Mouse (Mus musculus): ENCODE results near the gene Cox8a.

The Cox8a gene

DNA sequence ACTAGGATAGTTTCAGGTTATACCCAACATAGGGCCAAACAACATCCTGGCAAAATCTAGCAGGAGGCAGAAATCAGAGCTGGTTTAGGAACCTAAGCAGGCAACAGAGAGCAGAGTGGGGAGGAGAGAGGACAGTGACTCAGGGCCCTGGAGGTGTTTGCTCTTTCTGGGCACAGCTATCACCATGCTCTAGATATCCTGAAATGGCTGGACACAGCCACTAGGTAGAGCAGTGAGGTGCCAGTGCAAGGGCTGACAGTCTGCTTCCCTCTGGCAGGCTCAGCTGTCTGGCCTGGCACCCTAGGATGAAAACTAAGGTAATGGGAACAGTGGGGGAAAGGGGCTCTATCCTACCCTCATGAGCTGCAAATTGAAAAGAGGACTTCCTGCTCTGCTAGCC is 6.1 kb upstream of the Cox8a start:
- no peak for DNase-seq (ENCODE audit: low read depth, low spot score)

DNA sequence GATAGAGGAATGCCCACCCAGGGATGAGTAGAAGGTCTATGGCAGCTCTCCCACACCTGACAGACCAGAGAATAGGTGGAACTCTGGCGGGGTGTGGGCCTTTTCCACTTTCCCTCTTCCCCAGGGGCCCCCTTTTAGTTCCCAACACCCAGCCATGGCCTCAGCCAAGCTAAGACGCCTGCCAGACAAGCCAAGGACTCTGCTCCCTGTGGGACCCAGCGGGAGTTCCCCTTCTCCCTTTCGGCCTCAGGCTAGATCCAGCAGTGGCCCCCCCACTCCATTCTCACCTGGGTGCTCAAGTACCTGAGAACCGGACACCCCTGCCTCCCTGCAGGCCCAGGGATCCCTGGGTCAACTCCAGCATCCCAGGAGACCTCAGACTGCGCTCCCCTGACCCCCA is 4.8 kb upstream of the Cox8a start:
- DNase-seq (ENCODE audit: low read depth, low spot score) = no peak

DNA sequence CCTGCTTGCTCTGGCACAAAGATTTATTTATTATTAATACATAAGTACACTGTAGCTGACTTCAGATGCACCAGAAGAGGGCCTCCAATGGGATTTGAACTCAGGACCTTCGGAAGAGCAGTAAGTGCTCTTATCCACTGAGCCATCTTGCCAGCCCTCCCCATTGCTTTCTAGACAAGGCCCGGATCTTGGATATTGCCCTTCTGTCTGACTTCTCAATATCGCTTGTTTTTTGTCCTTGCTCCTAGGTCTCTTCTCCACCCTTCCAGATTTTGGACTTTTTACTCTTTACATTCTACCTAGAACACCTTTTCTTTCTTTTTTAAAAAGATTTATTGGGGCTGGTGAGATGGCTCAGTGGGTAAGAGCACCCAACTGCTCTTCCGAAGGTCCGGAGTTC is 1.3 kb upstream of the Cox8a start:
- DNase-seq (ENCODE audit: low read depth, low spot score) = no peak

DNA sequence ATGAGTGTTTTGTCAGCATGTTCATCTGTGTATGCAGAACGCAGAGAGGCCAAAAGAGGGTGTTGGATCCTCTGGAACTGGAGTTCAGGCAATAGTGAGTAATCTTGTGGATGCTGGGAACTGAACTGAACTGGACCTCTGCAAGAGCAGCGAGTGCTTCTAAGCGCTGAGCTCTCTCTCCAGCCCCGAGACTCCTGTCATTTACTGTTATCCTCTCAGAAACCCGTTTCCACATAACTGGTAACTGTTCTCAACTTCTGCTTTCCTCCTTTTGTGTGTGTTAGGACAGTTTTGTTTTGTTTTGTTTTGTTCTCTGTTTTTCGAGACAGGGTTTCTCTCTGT is 481 bp upstream of the Cox8a start:
- DNase-seq (ENCODE audit: low read depth, low spot score) = no peak

DNA sequence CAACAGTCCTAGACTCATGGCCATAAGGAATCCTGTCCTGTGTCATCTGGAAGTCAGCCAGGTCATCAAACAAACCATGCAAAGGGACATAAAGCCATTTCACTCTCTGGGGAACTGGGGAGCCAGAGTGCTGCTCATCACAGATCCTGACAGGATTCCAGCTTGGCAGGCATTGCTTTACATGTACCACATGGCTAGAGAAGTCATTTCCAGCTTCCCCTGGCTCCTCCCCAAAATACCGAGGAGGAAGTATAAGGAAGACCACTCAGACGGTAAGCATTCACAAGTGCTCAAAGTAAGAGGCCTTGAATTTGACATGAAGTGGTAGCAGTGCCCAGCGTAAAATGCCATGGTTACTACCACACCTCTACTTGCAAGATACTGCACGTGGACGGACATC is 2.9 kb downstream of the Cox8a start:
- DNase-seq (ENCODE audit: low read depth, low spot score) = no peak

DNA sequence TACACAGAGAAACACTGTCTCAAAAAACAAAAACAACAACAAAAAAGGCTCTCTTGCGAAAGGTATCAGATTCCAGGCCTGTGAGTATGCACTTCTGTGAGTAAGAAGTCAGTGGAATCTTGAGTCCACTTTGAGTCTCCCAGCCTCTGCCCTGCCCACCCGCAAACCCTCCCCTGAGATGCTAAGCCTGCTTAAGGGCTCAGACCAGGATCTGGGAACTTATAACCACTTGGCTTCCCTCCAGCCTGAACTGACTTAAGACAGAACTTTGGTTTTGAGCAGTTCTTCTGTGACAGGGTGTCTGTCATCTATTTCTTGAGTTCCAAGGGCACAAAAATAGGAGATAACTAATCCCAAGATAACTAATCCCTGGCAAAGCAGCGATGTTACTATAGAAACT is 4.4 kb downstream of the Cox8a start:
- no peak for DNase-seq (ENCODE audit: low read depth, low spot score)

DNA sequence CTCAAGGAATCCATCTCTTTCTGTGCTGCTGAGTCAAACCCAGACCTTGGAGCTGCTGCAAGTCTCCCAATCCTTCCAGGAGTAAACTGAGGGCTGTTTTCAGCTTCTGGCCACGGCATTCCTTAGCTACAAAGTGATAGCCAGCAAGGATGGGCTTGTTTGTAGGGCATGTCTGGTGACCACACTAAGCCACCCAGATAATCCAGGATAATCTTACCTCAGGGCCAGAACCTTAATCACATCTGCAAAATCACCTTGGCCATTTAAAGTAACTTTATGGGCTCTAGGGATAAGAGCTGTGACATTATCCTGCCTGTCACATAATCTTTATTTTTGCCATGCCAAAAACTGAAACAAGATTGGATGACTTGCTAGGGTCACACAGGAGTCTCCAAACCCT is 5.2 kb downstream of the Cox8a start:
- DNase-seq (ENCODE audit: low read depth, low spot score) = no peak

DNA sequence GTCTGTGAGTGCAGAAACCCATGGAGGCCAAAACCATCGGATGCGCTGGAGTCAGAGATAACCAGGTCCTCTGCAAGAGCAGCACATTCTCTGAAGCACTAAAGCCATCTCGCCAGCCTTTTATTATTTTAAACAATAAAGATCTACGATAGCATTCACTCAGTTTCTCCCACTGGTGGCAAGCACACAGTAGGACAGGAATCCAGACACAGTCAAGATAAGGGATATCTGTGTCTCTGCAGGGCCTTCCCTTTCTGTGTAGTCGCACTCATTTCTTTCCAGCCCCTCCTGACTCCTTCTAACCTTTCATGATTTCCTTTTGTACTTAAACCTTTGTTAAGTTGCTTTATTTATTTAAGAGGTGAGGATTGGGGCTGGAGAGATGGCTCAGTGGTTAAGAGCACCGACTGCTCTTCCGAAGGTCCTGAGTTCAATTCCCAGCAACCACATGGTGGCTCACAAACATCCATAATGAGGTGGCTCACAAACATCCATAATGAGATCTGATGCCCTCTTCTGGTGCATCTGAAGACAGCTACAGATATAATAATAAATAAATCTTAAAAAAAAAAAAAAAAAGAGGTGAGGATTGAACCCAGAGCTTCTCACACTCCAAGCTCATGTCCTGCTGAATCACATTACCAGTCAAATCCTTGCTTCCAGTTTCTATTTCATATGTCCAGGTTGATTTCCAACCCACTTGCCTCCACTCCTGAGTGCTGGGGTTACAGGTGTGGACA is 7.3 kb downstream of the Cox8a start:
- no peak for DNase-seq (ENCODE audit: low read depth, low spot score)

DNA sequence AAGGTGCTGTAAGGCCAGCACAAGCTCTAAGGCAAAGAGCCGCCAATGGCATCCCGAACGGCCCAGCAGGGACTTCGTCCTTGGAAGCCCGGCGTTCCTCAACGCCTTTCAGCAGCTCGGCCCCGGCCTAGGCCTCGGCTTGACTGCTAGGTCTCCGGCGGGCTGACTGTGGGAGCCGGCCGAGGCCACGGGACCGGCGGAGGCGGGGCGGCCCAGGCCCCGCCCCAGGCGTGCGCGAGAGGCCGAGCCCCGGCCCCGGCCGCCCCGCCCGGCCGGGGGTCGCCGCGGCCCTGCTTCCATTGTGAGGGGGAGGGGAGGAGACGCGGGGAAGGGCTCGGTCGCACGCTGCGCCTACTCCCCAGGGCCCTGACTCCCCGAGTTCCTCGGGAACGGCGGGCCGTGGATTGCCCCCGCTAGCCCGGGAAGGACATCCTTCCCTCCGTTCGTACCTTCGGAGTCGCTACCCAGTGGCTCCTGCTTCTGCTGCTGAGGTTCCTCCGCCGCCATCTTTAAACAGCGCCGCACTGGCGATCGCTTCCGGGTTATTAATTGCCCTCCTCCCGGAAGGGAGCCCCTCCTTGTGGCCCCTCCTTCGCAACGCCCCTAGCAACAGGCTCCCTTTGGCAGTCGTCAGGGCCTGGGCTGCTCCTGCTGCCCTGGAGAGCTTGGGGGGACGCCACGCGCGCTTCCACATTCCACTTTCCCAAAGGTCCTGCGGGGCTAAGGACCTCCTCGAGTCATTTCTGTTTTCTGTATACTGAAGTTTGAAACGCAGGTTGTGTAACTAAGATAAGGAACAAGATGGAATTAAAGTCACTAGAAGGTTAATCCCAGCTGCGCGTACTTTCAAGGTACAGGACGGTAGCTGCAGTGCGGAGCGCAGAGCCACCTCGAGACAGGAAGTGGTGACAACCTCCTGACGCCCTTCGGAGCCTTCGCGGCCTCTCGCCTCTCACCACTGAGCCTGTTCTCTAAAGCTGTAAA is 11.4 kb downstream of the Cox8a start, which contains the start of gene Otub1:
Gene Otub1 (minus strand): TSS at position 564 of the 984 bp plus-strand sequence.
- peak; percentile 95 for DNase-seq (ENCODE audit: low read depth, low spot score)

DNA sequence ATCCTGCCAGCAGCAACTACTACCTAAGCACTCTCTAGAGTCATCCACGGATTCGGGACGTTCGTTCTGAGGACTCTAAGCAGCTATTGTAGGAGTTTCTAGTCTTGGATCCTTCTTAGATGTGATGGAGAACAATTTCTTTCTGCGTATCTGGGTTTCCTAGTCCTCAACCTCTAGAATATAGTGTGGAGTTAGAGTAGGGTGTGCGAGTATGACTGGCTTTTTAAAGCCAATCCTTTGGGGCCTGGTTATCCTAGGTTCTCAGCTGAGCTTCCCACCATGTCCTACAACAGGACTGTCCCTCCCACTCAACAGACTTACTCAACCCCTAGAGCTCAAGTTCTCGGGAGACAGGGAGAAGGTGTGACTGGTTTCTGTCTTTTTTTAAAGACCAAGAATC is 12.1 kb downstream of the Cox8a start:
- DNase-seq (ENCODE audit: low read depth, low spot score) = no peak

DNA sequence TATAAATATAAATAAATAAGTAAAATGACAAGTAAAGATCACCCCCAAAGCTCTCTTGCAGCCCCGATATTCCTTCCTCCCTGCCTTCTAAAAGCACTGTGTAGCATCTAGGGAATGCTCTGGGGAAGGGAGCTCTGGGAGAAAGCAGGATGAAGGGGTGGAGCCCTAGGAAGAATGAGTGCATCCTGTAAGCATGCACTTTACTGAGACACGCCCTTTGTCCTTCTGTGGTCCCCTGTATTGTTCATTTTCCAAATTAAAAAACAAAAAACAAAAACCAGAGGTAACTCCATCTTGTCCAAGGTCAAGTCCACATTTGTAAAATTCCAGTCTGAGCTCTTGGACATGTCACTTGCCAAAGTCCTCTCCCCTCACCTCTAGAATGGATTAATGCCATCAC is 12.5 kb downstream of the Cox8a start:
- DNase-seq (ENCODE audit: low read depth, low spot score) = no peak

DNA sequence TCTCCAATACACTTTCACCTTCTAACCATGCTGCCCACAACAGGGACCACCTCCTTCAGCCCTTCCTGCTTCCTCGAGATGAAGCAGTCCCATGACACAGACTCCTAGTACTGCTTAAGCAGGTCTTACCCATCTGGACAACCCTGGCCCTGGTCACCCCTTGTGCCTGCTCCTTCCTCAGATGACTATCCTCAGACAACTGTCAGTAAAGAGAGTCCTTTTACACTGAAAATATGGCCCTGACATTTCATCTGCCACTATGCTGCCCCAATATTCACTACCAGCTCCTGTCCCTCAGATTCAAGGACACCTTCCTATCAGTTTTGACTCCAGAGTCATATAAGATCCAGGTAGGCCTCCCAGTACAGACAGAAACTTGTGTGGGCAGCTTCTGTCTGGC is 17.0 kb downstream of the Cox8a start:
- no peak for DNase-seq (ENCODE audit: low read depth, low spot score)

DNA sequence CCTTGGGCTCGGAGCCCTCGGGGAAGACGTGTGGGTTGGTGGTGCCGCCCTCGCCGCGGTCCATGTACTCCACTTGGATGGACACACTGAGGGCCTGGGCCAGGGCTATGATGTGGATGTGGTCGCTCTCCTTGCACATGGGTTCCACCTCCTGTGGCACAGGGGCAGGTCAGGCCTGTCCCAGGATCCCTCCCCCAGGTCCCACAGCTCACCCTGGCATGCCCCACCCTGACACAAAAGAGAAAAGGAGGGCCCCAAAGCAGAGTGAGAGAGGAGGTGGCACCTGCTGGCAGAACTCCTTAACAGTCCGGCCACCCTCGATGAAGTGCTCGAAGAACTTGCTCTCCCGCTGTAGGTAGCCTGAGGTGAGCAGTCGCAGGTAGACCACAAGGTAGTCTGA is 18.3 kb downstream of the Cox8a start:
- no peak for DNase-seq (ENCODE audit: low read depth, low spot score)

DNA sequence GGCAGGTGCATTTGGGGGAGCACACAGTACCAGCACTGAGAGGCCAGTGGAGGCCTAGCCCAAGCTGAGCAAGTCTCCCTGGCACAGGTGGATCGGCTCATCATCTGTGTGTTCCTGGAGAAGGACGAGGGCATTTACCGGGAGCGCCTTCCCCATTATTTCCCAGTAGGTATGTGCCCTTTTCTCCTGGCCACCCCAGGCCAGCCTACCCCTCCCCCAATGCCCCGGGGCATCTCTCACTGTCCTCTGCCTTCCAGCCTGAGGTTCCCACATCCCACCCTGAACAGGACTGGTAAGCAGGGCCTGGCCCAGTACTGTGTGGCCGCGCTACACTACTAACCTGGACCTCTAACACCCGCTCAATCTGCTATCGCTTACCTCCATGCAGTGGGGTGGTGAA is 20.0 kb downstream of the Cox8a start:
- DNase-seq (ENCODE audit: low read depth, low spot score) = no peak

DNA sequence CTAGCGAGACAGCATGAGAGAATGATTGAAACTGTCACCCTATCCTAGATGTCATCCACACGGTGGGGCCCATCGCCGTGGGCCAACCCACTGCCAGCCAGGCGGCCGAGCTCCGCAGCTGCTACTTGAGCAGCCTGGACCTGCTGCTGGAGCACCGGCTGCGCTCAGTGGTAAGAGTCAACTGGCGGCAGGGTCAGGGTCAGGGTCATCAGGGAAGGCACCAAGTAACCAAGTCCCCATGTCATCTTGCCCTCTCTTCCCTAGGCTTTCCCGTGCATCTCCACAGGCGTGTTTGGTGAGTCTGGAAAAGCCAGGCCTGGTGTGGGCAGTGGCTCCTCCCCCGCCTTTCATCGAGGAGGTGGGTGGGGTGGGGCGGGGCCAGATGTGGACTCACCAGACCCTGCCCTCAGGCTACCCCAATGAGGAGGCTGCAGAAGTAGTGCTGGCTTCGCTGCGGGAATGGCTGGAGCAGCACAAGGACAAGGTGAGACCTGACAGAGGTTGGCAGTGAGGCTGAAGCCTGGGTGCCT is 20.6 kb downstream of the Cox8a start:
- DNase-seq (ENCODE audit: low read depth, low spot score) = no peak

DNA sequence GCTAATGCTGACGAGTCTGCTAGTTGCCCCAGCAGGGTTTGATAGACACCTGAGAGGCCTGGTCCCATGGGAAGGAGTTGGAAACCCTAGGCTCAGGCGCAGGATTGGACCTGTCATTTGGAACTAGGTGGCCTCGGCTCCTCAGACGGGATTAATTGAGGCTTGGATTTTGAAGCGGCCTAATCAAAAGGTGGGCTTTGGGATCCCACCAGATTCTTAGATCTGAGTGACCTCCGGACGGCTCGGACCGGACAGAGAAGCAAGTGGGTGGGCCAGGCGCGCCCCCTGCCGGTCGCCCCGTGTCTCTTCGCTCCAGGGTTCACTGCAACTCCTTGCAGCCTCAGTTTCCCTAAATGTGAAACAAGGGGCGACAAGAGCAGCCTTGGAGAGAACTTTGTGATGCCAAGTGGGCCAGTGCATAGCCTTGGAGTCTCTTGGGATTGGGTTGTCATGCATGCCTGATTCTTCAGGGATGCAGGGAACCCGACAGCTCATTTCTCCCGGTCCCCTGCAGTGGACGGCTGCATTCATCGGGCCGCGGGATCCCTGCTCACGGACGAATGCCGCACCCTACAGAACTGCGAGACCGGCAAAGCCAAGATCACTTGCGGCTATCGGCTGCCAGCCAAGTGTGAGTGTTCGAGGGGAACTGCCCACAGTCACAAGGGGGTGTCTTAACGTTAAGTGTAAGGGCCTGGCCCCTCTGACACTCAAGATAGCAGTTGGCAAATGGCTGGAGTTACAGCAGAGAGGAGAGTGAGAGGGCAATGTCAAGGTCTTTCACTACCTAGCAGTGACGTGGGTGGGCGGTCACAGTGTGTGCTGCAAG is 21.3 kb downstream of the Cox8a start:
- DNase-seq (ENCODE audit: low read depth, low spot score) = peak; percentile 59

DNA sequence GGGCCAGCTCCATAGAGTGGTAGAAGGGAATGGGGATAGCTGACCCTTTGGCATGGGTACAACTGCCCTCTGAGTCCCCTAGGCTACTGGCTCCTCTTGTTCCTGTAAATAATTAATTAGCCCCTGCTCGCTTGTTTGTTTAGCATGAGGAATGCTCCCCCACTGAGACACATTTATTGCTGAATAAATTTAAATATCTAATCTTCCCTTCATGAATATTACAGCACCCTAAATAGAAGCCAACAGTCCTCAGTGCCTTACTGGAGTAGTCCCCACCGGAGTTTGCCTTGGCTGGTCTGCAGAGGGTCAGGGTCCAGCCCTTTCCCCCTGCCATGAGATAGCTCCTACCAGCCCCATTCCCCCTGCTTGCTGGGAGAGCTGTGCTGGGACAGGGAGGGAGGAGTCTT is 24.9 kb downstream of the Cox8a start:
- DNase-seq (ENCODE audit: low read depth, low spot score) = no peak

DNA sequence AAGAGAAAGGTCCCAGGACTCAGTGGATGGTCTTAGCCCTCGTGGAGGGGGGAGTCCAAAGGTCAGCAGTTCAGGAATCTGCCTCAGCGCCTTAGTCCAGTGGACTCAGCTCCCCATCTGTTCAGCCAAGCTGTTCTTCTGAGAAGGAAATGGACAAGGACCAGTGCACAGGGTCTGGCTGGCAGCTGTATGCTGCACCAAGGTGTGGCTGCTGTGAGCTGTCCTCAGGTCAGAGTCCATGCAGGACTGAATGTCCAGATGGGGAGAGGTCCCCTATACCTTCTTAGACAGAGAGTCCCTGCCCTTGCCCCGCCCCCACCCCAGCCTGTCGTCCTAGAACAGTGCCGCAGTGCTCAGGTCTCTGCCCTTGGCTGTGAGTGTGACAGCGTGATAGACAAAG is 25.8 kb downstream of the Cox8a start:
- no peak for DNase-seq (ENCODE audit: low read depth, low spot score)

DNA sequence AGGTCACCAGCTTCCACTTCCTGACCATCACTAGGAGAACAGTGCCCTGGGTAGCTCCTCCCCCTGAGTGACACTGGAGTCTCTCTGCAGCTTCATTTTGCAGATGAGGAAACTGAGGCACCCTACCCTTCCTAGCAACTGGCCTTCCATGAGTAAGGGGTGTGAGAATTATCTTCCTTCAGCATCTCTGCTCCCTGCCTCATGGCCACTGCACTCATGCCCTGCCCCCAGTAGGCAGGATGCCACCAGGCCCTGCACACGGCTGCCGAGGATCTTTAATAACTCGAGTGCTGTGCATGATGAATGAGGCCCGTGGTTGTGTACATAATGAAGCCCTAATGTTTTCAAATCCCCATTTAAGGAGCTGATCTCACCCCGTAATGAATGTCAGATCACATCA is 26.4 kb downstream of the Cox8a start:
- no peak for DNase-seq (ENCODE audit: low read depth, low spot score)

DNA sequence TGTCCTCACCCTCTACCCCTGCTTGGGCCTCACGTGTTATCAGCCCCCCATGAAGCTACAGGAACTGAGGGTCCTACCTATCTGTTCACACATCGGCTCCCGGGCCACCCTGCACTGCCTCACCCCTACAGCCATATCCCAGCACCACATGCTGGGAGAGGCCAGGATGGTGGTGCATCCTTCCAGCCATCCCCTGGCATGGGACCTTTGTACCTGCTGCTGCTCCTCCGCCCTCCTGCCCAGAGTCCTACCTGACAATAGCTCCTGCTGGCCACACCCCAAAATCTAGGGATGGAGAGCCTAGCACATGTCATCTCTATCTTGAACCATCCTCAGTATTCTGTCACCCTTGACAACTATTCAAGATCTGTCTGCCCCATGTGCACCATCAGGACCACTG is 28.4 kb downstream of the Cox8a start:
- no peak for DNase-seq (ENCODE audit: low read depth, low spot score)

DNA sequence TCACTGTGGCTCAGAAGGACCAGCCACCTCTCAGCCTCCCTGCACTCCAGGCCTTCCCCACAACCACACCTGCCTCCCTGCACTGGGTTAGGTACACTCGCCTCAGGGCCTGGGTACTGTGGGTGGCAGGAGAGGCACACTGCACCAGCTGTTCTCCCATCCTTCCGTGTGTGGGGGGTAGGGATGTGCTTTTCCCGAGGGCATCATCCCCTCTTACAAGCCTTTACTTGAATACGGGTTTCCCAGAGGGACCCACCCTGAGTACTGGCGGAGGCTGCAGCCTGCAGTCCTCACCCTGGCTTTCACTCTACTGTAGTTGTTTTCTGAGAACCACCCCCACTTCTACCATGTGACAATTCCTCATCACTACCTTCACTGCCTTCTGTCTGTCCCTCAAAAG is 30.3 kb downstream of the Cox8a start:
- no peak for DNase-seq (ENCODE audit: low read depth, low spot score)

All from CD4-positive, CD25-positive, alpha-beta regulatory T cell, adult 2 months (primary cell).